Mouse (Mus musculus): ENCODE results near the gene Eaf1.

DNA sequence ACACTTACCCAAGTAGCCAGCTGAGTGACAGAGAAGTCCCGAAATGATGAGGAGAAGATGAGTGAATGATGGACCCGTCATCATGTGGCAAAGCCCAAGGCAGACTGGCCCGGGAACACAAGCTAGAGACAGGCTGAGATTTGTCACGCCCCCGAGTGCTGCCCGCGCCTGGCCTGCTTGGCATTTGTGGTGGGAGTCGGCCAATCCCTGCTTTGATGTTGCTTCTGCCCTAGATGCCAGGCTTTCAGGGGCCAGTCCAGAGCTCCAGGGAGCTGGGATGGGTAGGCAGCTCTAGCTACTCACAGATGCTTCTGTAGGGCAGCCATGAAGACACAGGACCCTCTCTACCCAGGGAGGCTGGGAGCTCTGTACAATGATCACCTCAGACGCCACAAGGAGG is 63.6 kb downstream of the Eaf1 start:
- no peak for TF ChIP-seq CTCF (IDR thresholded peaks at IDR 0.05; ENCODE audit: insufficient read depth, low read depth, low read length)
- no peak for TF ChIP-seq POLR2A (IDR thresholded peaks at IDR 0.05; ENCODE audit: insufficient read depth, low read depth, low read length)
